Mouse (Mus musculus): ENCODE results near the gene Traf2.

Gene Traf2

DNA sequence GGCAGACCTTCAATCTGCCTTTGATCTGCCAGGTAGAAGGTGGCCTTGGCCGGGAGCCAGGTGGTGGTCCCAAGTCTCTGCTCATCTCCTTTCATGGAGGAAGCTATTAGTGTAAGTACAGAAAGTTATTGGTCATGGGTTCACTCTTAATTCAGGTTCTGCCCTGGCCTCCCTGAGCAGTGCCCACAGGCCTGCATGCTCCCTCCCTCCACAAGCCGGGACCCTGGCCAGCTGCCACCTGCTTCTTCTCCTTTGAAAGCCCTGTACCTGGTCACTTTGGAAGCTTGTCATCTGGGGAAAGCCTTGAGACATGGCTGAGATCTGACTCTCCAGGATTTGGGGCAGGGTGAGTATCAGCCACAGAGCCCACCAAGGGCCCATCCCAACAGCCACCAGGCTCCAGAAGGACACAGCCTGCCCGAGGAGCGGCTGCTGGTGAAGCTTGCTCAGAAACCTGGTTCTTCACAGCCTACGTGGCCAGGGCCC is 53.2 kb downstream of the Traf2 start, which contains the start of gene Lcn12:
Lcn12 (minus strand) TSS at position 436 of the 486 bp plus-strand sequence.
- DNase-seq (ENCODE audit: low spot score in 2 of 2): no peak

GRCm38 (mm10) chr2:25492988-25493387 is 53.8 kb downstream of the Traf2 start:
- DNase-seq (ENCODE audit: low spot score in 2 of 2): no peak

DNA sequence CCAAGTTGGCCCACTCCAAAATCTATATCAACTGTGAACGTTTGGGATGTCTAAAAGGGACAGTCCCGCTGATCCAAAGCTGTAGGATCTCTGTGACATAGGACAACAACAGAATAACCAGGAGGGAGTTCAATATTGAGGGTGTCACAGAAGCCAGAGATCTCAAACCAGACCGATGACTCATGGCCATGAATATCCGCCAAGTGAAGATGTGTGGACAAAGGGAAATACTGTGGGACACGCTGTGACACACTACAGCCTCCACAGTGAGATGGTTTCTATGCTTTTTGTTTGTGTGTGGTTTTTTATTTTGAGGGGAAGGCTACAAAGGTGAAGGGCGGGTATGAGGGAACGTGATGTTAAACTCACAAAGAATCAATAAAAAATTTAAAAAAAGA is 58.1 kb downstream of the Traf2 start:
- no peak for DNase-seq (ENCODE audit: low spot score in 2 of 2)

GRCm38 (mm10) chr2:25487965-25488670 is 58.6 kb downstream of the Traf2 start:
- no peak for DNase-seq (ENCODE audit: low spot score in 2 of 2)

DNA sequence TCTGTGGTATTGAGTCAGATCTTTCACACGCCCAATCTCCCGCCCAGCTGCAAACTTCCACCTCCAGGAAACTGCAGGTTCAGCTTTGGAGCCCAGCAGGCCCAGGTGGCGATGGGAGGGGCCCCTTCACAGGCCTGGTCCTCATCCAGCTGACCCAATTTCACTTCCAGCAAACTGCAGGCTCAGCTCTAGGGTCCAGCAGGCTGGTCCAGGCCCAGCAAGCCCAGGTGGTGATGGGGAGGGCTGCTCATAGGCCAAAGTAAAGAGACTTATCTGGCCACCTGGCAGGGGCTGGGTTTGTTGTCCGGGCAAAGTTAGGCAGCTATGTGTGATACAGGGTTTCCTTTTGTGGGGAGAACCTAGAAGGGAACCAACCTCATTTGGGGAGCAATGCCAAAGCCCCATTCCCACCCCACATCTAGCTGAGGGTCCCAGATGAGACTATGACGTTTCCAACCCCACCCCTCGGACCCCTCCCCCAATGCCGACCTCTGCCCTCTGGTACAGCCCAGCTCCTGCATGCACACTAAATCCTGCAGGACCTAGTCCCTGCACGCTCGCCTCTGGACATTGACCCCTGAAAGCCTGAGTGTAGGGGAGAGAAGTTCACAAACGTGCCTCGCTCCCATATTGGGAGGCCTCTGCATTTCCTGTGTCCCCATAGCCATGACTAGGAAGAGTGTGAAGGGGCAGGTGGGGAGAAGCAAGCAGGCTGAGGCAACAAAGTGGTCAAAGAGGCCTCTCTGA is 61.7 kb downstream of the Traf2 start:
- DNase-seq (ENCODE audit: low spot score in 2 of 2): no peak

DNA sequence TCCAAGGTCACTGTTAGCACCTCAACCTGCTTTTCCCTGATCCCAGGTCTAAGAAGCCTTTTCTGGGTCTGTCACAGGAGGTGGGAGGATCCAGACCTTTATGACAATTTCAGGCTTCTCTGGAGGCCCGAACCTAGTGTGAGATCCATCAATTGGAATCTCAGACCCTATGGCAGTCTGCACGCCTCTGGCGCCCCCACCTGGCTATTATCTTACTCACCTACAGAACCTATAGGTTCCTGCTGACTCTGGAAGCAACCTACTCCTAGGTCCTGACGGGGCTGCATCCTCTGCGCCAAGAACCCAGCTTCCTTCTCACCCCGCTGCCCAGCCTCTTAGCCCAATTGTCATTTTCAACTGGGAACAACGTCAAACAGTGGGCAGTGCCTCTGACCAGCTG is 63.8 kb downstream of the Traf2 start:
- no peak for DNase-seq (ENCODE audit: low spot score in 2 of 2)

- DNase-seq (ENCODE audit: low spot score in 2 of 2): no peak
Measured at GRCm38 (mm10) chr2:25480541-25480940, 66.2 kb downstream of the Traf2 start.

DNA sequence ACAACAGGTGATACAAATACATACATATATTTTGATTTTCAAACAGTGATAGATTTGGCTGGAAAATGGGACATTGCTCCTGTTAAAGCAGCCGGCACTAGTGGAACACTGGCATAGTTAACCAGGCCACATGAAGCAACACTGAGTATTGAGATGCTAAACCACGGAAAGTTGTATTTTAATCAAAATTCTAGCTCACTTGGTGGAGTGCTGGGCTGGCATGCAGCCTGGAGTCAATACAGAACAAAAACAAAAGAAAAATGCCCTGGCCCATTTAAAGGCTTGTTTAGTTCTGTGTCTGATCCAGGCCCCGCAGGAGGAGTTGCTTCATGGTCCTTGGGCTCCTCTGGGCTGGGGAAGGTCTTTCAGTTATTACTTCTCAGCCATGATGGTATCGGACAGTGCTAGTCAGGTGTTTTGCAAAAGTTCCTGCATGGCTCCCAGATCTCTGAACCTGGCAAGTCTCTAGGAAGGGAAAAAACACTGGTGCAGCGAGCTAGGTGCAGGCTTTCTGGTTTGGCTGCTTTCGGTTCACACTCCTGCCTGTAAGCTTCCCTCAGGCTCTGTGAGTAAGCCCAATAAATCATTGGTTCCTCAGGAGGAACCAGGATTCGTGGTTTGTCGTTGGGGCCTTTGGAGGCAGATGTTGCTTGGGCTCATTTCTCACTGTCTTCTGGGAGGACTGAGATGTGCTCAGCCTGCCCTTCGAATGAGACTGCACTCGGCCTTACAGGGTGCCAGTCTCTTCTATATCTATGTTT is 67.0 kb downstream of the Traf2 start:
- DNase-seq (ENCODE audit: low spot score in 2 of 2): no peak

DNA sequence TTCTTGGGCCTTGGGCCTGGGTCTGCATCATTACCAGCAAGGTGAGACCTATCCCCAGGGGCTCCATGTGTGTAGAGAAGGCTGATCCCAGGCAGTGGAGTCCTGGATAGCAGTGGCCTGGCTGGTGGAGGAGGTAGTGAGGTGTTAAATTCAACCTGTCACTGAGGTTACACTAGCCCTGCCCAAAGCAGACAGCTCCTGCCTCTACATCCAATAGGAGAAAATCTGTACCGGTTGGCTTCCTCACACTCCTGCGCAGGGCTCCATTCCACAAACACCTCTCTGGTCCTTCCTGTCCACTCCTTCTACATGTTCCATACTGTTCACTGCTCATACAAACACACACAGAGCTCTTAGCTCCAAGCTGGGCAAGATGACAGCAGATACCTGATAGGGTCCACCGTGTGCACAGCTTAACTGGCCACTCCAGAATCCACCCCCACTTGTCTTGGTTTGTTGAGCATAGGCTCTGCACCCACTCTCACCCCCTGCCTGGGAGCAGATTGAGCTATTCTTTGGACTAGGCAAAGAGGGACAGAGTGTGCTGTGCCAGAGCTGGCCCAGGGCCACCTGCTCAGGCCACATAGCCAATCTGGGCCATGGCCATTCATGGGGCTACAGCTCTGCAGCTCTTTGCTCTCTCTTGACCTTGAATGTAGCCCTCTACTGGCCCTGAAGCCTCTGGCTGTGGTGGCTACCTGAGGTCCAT is 68.6 kb downstream of the Traf2 start:
- DNase-seq (ENCODE audit: low spot score in 2 of 2): no peak

- DNase-seq (ENCODE audit: low spot score in 2 of 2): no peak
Measured at GRCm38 (mm10) chr2:25477541-25477940, 69.2 kb downstream of the Traf2 start.

DNA sequence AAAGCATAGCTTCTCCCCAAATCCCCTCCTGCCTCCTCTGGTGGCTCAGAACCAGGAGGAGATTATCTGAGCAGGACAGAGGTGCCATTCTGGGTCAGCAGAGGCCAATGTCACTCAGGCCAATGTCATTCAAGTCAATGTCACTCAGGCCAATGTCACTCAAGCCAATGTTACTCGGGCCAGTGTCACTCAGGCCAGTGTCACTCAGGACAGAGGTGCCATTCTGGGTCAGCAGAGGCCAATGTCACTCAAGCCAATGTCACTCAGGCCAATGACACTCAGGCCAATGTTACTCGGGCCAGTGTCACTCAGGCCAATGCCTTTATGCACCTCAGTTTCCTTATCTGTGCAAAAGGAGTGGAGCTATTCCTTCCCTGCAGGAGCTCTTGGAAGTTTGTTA is 74.2 kb downstream of the Traf2 start:
- no peak for DNase-seq (ENCODE audit: low spot score in 2 of 2)

DNA sequence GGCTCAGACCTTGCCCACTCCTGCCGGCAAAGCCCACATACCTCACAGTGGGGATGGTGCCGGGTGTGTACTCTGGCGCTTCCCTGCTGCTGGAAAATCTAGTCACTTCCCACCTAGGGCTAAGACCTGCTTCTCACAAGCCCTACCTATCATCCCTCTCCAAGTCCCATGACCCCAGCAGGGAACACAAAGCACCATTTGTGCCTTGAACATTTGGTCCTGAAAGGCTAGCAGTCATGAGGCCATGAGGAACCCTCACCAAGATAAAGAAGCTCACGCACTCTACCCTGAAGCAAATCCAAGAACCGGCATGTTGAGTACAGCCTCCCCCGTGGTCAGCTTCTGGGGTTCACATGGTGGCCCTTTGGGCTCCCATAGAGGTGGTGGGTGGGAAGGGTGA is 76.8 kb downstream of the Traf2 start, which contains the start of gene Ptgds:
Ptgds (minus strand) TSS at position 78 of the 400 bp plus-strand sequence.
- no peak for DNase-seq (ENCODE audit: low spot score in 2 of 2)

DNA sequence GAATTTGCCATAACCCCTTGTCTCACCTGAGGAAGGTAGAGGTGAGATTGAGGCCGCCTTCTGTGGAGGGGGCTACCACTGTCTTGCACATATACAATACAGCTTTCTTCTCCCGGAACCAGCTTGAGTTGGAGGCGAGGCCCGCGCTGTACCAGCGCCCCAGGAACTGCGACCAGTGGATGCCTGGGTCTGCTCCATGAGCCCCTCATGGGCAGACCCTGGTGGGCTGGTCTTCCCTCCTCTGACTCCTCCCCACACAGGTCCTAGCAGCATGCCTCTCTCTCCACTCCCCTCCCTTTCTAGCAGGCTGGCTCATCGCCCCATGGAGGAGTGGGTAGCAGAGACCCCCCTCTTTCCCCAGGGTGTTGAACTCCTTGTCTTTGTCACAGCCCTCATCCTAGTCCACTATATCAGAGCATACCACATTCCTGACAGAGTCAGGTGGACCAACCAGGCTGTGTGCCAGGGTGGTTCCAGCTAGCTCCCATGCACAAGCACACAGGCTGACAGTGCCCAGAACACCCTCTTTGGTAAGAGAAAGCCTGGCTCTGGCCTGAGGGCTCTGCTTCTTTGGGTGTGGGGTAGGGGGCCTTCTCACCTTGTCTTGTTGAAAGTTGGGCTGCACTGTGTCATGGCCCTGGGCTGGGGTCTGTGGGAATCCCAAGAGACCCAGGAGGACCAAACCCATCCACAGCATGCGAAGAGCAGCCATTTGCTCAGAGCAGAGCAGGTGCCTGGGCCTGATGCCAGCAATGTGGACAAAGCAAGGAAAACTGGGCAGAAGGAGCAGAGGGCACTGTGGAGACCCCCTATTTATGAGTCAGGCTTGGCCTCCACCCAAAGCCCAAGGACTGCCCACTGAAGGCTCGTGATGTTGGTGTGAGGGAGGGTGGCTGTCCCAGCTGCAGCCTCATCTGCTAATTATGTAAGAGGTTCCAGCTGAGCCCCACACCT is 77.5 kb downstream of the Traf2 start:
- DNase-seq (ENCODE audit: low spot score in 2 of 2): no peak
